Mouse (Mus musculus): ENCODE data around the gene Paqr7.

The Paqr7 gene

DNA sequence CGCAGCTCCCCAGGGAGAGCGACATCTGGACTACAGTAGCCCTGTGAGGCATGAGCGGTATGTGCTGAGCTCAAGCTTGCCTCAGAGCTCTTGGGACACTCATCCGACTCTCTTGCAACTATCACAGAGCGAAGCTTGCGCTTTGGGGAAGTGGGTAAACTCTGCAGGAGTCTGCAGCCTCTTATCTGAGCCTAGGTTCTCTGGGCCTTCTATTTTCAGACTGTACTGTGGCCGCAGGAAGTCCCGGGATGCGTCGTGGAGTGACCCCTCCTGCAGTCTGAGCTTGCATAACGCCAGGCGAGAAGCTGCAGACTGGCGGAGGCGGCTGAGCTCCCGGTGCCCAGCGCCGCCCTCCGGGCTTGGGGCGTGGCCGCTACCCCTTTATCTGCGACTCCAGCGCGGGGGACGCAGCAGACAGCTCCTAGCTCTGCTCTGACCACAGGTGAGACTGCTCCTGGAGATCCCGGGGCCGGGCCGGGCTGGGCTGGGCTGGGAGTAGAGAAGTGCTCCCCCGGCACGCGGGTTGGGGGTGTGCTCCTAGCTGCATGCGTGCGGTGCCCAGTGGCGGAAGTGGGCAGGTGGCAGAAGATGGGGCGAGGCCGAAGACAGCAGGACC is at the start of gene Paqr7:
Gene Paqr7 (plus strand): TSS at position 103 of the 616 bp plus-strand sequence.
- DNase-seq (ENCODE audit: extremely low spot score, low read depth, low spot score), result no peak

DNA sequence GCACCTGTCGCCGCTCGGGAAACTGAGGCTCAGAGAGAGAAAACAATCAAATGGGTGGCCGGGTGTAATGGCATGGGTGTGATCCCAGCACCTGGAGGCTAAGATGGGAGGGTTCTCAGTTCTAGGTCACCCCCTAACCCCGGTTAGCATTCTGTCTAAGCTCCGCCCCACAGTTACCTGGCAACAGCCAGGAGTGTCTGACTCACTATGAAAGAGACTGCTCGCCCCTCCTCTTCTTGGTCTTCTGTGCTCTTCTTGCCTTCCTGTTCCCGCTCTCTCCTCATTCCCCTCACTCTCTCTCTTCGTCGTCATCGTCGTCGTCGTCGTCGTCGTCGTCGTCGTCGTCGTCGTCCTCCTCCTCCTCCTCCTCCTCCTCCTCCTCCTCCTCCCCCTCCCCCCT is 48.5 kb upstream of the Paqr7 start:
- DNase-seq (ENCODE audit: extremely low spot score, low read depth, low spot score), result no peak

DNA sequence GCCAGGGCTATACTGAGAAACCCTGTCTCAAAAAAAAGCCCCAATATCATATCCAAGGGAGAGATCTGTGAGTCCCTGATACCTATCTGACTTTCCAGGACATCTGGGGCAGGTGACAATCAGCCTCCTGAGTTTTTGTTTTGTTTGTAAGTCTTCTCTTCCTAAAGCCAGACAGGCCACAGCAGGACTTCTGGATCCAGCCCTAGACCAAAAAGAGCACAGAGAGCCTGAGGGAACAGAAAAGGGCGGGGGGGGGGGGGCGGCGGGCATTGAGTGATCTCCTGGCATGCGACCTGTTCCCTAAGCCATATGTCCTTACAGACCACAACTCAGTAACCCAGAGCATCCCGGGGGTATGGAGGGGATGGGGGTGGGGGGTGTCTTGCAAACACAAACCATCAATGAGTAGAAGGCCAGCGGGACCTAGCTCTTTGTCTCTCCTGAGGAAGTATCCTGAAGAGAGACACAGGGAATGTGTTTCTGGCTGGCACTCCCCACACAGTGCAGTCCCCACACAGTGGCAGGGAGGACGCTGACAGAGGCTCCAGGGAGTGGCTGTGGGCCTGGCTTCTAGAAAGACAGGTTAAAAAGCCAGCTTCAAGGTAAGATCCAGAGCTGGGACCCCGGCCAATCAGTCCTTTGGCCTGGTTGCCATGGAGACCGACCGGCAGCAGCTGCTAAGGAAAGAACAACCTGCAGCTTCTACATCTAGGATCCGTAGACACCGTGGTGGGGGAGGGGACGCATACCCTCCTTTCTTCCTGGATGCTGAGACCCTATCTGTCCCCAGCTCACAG is 46.7 kb upstream of the Paqr7 start:
- no peak for DNase-seq (ENCODE audit: extremely low spot score, low read depth, low spot score)

DNA sequence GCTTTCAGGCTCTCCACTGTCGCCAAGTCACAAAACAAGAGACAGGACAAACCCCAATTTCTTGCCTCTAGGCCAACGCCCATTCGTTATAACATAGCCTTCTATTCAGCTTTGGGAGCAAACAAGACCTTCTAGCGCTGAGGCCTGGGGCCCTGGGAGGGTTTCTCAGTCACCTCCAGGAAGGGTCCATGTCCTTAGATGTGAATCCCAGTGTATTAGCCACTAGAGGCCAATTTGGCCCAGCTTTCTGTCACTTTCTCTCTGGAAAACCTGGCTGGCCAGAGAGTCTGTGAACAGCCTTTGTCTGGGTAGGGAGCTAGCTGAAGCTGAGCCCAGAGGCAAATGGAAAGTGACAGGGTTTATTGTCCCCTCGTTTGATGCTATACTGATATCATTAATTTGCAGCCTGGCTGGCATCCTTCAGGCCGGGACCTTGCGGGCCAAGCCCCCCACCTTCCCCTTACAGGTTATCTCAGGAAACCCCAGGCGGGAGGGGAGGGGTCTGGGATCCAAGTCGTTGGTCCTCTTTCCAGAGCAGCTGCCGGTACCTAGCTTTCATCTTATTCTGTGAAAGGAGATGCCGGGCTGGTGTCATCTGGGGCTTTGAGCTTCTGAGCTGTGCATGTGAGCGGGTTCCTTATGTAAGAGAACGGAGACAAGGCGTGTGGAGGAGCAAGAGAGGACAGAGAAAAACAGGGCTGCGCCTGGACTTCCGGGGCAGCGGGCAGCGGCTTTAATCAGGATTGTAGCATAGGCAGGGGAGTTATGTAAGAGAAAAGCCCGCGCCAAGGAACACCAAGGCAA is 45.9 kb upstream of the Paqr7 start:
- no peak for DNase-seq (ENCODE audit: extremely low spot score, low read depth, low spot score)

DNA sequence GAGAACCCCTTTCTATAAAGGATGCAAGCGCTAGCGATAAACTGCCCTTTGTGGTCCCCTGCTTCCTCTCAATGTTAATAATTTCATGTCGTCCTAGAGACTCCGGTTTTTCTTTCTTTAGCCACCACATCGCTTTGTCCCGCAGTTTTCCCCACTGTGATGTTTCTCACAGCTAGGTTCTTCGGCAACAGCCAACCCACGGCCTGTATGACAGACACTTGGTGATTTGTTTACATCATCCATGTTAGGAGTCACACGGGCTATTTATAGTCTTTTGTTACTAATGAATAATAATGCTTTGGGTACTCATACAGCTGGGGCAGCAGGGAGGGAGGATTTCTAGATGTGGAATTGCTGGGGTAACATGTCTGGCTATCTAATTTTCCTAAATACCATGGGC is 45.0 kb upstream of the Paqr7 start:
- no peak for DNase-seq (ENCODE audit: extremely low spot score, low read depth, low spot score)

DNA sequence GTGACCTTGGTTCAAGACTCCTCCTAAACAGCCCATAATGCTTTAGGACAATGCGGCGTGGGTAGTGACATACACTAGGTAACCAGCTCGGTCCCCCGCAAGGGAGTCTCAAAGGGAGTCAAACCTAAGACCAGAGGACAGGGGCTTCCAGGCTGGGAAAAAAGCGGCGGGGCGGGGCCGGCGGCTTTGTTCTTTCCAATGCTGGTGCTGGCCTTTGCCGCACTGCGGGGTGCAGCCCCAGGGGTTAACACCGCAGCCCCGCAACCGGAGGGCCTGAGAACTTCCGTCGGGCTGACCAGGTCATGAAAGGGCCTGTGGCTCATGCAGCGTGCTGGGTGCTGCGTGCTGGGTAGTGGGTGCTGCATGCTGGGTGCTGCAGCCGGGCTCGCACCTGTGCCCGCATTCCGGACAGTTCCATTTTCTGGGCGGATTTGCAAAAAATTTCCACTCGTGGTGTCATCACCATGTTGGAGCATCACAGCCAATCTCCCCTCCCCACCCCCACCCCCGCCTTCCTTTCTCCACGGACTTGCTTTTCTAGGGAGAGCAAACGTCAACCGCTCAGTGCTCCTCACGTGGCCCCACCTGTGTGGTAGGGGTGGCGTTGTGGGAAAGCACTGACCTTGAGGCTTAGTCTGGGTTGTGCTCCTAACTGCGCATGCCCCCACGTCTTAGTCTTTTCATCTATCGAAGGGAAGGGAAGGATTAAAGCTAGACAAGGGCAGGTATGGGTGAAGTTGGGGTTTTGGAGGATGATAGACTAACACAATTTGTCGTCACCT is 42.7 kb upstream of the Paqr7 start:
- DNase-seq (ENCODE audit: extremely low spot score, low read depth, low spot score), result no peak

DNA sequence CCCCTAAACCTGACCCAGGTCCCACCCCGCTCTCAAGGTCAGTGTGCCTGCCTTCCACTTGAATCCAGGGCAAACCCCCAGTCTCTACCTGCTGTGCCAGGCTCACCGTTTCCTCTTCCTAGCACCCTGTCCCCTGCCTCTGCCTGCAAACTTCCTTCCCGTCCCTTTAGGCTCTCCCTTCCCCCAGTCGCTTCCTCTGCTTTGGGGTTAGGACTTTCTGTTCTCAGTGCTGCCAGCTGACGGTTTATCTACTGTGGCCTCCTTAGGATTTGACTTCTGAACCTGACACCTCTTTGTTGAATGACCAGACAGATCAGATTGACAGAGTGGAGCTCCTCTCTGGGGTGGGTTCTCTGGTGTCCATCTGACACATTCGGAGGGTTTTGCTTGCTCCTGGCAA is 41.2 kb upstream of the Paqr7 start:
- no peak for DNase-seq (ENCODE audit: extremely low spot score, low read depth, low spot score)

DNA sequence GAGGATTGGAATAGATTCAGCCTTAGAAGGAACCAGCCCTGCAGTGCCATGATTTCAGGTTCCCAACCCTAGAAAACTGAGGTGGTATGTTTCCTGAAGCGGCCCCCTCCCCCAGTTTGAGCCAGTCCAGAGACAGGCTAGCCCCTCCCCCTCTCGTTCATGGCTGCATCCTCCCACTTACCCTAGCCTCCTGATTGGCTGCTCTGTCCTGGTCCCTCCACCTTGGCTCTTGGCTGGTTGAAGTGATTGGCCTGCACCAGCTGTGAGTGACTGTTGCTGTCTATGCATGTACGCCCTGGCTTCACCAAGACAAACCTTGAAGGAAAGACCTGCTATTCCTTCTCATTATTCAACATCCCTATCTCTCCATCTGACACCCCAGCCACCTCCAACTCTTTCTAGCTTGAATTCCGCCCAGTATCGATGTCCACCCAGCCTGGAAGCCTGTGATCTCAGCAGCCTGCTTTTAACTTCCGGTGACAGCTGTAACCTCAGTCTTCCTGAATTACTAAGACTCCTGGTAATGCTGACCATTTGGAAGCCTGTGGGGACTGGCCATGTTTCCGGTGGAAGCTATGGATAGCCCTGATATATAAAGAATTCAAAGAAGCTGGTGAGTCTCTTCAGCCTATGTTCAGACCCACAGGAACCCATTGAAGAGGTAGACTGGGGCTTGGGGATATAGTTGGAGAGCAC is 39.2 kb upstream of the Paqr7 start:
- DNase-seq (ENCODE audit: extremely low spot score, low read depth, low spot score), result no peak

DNA sequence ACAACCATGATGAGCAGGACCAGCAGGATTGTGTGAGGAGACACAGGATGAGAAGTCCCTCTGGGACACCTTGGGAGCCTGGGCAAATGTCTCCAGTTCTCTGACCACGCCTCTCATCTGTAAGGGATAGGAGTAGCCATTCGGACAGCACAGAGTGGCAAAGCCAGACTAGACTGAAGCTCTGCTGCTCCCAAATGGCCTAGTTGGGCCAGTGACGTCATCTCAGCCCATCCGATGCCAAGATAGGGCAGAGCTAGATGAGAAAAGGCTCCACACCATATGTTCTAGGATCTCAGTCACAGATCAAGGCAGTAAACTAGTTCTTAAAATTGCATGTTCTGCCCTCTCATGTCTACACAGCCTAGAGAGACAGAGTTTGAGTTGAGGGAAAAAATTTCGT is 37.6 kb upstream of the Paqr7 start:
- DNase-seq (ENCODE audit: extremely low spot score, low read depth, low spot score), result no peak

DNA sequence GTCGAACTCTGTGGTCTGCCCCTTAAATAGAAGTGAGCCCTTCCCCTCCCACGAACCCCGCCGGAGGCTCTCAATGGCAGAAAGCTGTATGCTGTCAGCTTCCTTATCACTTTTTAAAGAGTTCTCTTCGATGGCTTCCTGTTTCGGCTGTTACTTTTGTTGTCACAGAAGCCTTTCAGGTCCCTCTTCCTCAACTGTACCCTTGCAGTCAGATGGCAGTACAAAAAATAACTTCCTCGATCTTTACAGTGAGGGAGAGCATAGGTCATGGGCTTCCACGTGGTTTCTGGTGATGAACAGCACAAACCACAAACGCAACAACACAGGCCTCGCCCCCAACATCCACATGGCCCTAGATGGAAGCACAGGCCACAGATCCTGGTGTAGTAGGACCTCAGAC is 36.2 kb upstream of the Paqr7 start:
- no peak for DNase-seq (ENCODE audit: extremely low spot score, low read depth, low spot score)

DNA sequence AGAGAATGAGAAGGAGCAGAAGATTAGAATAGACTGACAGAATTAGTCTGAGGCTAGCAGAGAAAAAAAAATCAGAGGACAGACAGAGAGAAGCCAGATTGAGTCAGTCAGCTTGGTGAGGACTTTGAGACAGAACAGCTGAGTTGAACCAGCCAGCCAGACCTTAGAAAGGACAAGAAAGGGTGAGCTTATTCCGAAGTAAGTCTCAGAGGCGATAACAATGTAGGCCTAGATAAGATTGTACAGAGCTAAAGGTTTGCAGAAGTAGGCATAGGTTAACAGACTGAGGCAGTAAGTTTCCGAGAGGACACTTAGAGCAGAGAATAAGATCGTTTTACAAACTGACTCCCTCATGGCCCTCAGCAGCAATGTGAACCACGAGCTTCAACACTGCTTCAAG is 35.2 kb upstream of the Paqr7 start:
- DNase-seq (ENCODE audit: extremely low spot score, low read depth, low spot score), result no peak

DNA sequence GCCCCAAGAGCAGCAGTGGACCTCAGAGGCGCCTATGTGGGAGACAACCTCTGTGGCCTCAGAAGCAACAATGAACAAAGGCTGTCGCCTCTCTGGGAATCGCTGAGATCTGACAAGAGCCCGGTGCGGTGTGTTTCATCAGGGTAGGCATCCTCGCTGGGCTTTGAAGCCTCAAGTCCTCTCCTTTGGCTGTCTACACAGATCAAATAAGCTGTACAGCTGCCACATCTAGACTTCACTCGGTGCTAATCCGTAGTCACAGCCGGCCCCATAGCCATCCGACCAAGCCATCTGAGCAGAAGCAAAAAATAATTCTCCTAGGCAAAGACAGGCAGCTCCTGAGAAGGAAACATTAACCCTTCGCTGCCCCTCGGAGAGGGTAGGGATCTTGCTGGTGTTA is 30.7 kb upstream of the Paqr7 start:
- DNase-seq (ENCODE audit: extremely low spot score, low read depth, low spot score), result no peak

DNA sequence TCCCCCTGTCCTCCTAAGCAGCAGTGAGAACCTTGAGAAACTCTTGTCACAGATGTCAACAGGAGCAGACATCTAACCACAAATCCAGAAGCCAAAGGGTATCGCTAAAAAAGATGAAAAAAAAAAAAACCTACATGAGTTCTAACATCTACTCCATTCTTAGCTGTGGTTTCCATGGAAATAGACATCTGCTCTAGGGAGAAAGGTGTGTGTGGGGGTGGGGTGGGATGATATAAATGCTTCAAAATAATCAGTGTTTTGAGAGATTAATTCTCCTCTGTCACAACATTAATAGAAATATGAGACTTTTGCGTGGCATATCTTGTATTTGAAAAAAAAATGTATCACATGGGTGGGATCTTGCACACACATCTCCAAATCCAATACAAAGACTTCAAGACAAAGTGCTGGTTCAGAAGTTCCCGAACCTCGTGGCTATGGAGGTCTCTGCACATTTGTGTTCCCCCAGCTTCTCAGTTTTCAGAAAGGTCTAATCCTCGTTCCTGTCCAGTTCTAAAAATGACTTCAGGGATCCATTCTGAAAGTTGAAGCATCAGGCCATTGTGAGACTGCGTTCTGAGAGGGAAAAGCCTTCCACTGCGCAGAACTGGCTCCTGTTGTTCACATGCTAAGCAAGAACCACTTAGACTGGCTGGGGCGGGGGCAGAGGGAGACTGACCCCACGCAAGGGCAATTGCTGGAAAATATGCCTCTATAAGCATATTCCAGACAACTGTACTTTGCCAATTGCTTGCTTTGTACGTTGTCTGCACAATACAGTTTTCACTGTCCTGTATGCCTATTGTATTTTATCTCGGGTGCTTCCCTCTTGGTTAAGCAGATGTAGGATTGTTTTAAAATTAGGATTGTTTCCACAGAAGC is 29.9 kb upstream of the Paqr7 start:
- DNase-seq (ENCODE audit: extremely low spot score, low read depth, low spot score), result no peak

DNA sequence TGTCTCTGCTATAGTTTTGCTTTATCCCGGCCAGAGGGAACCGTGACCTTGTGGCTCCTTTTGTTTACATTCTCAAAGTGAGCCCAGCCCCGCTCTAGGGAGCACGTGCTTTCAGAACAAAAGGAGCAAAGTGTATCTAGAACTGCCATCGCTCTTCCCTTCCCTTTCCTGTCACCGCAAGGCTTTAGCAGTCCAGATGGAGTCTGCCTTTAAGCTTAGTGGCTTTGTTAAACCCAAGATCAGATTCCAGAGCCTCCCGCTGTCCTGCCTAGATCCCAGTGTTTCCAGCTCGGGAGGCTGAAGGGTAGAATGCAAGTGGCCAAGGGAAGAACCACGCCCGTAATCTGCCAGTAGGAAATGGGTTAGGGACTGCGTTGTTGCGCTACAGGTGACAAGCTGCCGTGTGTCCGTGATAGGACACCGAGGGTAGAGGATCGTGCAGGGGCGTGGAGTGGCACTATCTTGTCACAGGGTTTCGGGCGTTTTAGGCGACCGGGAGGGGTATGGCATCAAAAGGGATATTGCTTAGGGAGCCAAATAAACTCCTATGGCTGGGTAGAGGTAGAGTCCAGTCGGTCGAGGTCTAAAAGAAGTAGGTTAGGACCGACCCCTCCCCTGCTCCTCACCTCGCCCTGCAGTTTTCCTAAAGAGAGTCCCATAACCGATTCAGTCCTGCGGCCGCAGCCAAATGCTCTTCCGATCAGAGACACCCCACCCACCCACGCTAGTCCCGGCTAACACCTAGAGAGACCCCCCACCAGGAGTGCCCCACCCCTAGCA is 28.9 kb upstream of the Paqr7 start:
- DNase-seq (ENCODE audit: extremely low spot score, low read depth, low spot score), result no peak

DNA sequence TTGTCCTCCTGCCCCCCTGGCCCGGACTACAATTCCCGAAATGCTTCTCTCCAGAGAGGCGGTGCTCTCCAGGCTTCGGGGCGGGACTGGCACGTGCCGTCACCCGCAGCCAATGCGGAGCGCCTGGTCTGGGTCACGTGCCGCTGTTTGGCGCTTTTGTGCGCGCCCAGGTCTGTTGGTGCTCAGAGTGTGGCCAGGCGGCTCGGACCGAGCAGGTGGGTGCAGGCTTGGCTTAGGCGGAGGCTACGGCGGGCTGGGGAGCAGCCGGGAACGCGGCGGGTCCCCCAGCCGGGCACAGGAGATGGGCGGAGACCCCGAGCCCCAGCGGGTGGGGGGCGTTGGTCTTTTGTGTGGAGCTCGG is 28.3 kb upstream of the Paqr7 start, which contains the start of gene Stmn1:
Gene Stmn1 (plus strand): TSS at position 106 of the 361 bp plus-strand sequence.
- DNase-seq (ENCODE audit: extremely low spot score, low read depth, low spot score), result peak; percentile 77

DNA sequence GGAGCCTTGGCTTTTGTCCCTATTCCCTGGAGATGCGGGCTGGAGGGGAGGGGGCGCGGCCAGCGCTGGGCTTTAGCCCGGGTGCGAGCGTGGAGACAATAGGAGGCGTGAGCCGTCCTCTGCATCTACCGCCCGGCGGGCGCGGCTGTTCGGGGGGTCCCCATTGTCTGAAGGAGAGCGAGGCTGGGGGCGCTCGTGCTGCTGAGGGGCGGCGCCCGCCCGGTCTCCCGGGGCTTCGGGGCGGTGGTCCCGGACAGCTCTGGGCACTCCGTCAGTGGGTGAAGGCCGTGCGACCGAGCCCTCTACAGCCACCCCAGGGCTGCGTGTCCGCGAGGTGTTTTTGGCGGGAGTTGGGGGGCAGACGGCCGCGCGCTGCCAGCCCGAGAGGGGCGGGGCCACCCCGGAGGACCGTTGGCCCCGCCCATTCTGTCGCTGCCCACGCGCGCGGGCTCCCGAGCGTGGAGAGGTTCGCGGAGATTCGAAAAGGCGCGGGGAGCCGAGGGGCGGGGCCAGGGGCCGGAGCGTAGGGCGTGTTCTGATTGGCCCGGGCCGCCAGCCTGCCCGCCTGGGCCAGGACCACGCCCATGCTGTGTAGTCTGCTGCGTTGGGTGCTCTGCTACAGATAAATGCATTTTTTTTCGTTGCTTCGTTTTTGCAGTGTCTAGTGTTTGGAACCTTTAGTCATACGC is 27.8 kb upstream of the Paqr7 start:
- DNase-seq (ENCODE audit: extremely low spot score, low read depth, low spot score), result peak; percentile 54

DNA sequence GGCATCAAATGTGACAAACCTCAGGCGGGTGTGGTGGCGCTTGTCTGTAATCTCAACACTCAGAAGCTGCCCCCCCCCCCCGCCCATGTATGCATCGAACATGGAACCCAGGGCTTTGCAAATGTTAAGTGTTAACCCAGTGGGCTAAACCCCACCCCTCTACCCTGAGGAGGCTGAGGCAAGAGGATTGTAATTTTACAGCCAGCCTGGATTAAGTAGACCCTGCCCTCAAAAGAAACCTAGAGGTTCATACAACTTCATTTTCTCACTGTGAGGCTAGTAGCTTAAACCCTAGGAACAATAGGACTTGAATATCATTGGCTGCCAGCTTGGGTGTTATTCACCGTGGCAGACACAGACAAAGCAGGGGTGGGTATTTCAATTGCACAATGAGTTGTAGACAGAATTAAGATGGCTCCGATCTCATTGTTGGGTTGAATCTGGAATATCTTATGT is 27.1 kb upstream of the Paqr7 start:
- no peak for DNase-seq (ENCODE audit: extremely low spot score, low read depth, low spot score)

DNA sequence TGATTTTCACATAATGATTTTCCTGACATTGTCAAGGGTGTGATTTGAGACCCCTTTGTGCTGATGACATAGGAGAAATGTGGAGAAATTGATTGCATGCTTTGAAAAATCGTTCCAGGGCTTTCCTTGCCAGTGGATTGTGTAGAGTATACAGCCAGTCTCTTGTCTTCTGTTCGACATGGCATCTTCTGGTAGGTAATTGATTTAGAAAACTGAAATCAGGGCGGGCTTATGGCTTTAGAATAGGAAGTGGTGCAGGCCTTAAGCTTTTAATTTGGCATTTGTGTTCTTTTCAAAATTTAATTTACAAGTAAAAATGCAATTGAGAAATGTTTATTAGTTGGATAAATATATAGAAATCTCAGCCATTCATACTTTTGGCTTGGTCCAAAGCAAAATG is 26.5 kb upstream of the Paqr7 start:
- no peak for DNase-seq (ENCODE audit: extremely low spot score, low read depth, low spot score)
